Mouse (Mus musculus) kidney, postnatal 0 days (tissue): ENCODE measurements around the gene Apeh. TPM values are rescaled to one million over a fixed set of nuclear protein-coding genes. Genes with fewer than 3 reads are reported as not detected.
A peak's percentile ranks its signal among the peaks of the same experiment; 100 is the strongest.

Experiments
- ATAC-seq: fragments of 200-750 bp; cut with Nextera tagmentation; replicated peaks from 2 replicates; pipeline ENCODE4 v1.8.0; 2017; ENCODE audit warnings: low read depth, moderate number of reproducible peaks, moderate TSS enrichment, moderate library complexity; ENCODE audit not compliant: low FRiP score
- DNase-seq: peaks from one replicate; pipeline ENCODE4 v3.0.0-alpha.2; 2016; ENCODE audit warnings: low spot score
- H3K27ac ChIP-seq: fragments of 300-500 bp; sonication (generic); 2 replicates; pipeline ENCODE4 v1.5.1; 2014; ENCODE audit warnings: mild to moderate bottlenecking
- H3K27me3 ChIP-seq: fragments of 300-500 bp; sonication (generic); 2 replicates; pipeline ENCODE4 v1.6.1; 2014; ENCODE audit warnings: low read length, mixed read lengths; ENCODE audit not compliant: insufficient read depth
- H3K36me3 ChIP-seq: fragments of 300-500 bp; sonication (generic); 2 replicates; pipeline ENCODE4 v1.6.1; 2014; ENCODE audit warnings: low read length, mixed read lengths; ENCODE audit not compliant: insufficient read depth
- H3K4me1 ChIP-seq: fragments of 300-500 bp; sonication (generic); replicated peaks from 2 replicates; pipeline ENCODE4 v1.6.1; 2014; ENCODE audit warnings: antibody characterized with exemption, low read length, mixed read lengths; ENCODE audit not compliant: insufficient read depth
- H3K4me2 ChIP-seq: fragments of 300-500 bp; sonication (generic); 2 replicates; pipeline ENCODE4 v1.6.1; 2014; ENCODE audit warnings: mild to moderate bottlenecking, low read length, moderate library complexity, mixed read lengths
- H3K4me3 ChIP-seq: fragments of 300-500 bp; sonication (generic); replicated peaks from 2 replicates; pipeline ENCODE4 v1.5.1; 2014; ENCODE audit warnings: low read depth, low read length
- H3K9ac ChIP-seq: fragments of 300-500 bp; sonication (generic); 2 replicates; pipeline ENCODE4 v1.6.1; 2014; ENCODE audit warnings: low read depth, low read length
- H3K9me3 ChIP-seq: fragments of 300-500 bp; sonication (generic); replicated peaks from 2 replicates; pipeline ENCODE4 v1.6.1; 2016; ENCODE audit warnings: low read length, inconsistent platforms, mixed read lengths
- CTCF ChIP-seq: IDR thresholded peaks from 2 replicates; pipeline ENCODE4 v1.5.1; 2016; ENCODE audit warnings: antibody characterized with exemption, low read depth, mild to moderate bottlenecking, moderate library complexity
- WGBS: fragments of 180-500 bp; shearing (Covaris S2); extraction: QIAGEN DNeasy Blood & Tissue Kit; methylation state at CpG from one replicate; pipeline ENCODE4 v1.1.7; 2014; 5-methylcytosine and 5-hydroxymethylcytosine counted together
- polyA plus RNA-seq: library from polyadenylated mRNA; unstranded; fragments of >200 nt; fragmentation: Nextera tagmentation; extraction: Ambion mirVana; gene quantifications from 2 replicates; pipeline ENCODE4 v1.2.1, GENCODE M21; 2015

Gene Apeh
- polyA plus RNA-seq, 1 experiment from 2014 or later: 62.6 TPM

DNA sequence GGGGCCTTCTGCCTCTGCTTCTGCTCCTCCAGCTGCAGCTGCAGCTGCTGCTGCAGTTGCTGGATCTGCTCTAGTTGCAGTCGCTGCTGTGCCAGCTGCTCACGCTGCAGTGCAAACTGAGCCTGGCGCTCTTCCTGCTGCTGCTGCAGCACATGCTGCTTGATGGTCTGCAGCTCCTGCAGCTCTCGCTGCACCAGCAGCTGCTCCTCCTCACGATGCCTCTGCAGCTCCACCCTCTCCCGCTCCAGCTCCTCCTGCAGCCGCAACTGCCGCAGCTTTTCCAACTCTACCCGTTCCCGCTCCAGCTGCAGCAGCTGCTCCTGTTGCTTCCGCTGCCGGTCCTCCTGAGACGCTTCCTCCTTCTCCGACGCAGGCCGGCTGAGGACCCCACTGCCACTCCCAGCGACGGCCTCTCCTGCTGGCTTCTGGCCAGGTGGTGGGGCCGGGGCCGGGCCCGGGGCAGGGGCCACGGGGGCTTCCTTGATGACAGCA is 16.7 kb upstream of the Apeh start:
- H3K27ac ChIP-seq: no peak overlapping the region
- H3K9ac ChIP-seq: peak overlapping the region; percentile 37; the same call in 1 of the 2 replicates
- peak overlapping the region; percentile 63 for H3K4me2 ChIP-seq
- no peaks in the 10 kb centered on the region for H3K9me3 ChIP-seq
- 4% methylated on average over 22 of the region's 22 CpGs for WGBS
- peak overlapping the region; percentile 26 for H3K4me3 ChIP-seq
- no peaks in the 10 kb centered on the region; the same call in 1 of the 2 replicates for H3K27me3 ChIP-seq
- ATAC-seq: no peak
- peak; percentile 62 for DNase-seq
- no peak for TF ChIP-seq CTCF
- peaks cover 9% of the 10 kb centered on the region for H3K4me1 ChIP-seq
- H3K36me3 ChIP-seq: no peaks in the 10 kb centered on the region

DNA sequence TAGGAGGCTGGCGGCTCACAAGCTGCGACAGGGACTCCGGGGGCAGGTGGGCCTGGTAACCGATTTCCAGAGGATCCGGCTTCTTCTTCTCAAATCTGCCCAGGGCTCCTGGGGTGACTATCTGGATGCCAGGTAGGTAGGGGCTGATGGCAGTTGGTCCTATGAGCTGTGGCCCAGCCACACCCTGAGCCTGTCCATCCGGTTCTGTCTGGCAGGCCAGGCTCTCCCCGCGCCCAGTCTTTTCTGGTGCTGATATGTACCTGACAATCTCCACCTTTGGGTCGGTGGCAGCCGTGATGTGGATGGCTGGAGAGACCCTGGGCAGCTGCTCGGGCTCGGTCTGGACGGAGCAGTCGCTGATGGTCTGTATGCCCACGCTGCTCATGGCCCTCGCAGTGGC is 15.8 kb upstream of the Apeh start:
- Histone ChIP-seq H3K27me3 (no peaks in the 10 kb centered on the region; the same call in 1 of the 2 replicates), H3K9ac (no peak overlapping the region), H3K27ac (no peak overlapping the region), H3K4me3 (no peak overlapping the region), H3K4me1 (peaks cover 9% of the 10 kb centered on the region), H3K36me3 (no peaks in the 10 kb centered on the region), H3K9me3 (no peaks in the 10 kb centered on the region), H3K4me2 (no peak overlapping the region)
- 79% methylated on average over 16 of the region's 16 CpGs for WGBS
- DNase-seq: no peak
- no peak for TF ChIP-seq CTCF
- no peak for ATAC-seq

DNA sequence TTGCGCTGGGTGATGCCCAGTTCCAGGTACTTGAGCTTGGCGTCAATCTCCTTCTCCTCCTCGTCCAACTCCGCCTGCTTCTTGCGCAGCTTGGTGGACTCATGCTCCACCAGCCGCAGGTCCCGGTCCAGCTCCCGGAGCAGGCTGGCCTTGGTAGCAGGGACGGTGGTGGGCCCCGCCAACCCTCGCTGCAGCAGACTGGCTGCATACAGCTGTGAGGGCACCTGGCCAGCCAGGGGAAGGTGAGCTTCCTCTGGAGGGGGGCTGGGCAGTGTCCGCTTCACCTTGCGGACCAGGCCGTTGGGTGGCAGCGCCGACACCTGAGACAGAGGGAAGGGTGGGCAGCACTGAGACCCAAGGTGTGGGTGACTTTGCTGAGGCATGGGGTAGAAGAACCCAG is 13.5 kb upstream of the Apeh start:
- Histone ChIP-seq H3K36me3 (no peaks in the 10 kb centered on the region), H3K9me3 (no peaks in the 10 kb centered on the region), H3K9ac (no peak overlapping the region), H3K4me2 (no peak overlapping the region), H3K27me3 (no peaks in the 10 kb centered on the region), H3K4me3 (no peak overlapping the region), H3K27ac (no peak overlapping the region), H3K4me1 (peaks cover 15% of the 10 kb centered on the region)
- DNase-seq (no peak), ATAC-seq (no peak)
- 86% methylated on average over 16 of the region's 16 CpGs for WGBS
- no peak for TF ChIP-seq CTCF

DNA sequence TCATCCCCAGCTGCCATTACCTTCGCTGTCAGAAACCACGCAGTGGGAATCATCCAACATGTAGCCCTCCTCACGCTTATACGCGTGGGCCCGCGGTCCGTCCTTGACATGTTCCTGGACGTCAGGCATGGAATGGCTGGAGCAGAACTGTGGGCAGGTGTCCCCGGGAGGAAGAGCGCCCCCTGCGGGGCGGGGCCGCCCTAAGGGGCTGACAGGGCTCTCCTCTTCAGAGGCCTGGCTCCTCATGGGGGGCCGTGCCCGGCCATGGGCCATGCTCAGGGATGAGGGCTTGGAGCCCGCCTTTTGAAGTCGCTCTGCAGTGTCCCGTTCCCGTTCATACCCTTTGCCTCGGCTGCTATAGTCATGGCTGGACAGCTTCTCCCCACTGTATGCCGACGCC is 11.7 kb upstream of the Apeh start:
- no peaks in the 10 kb centered on the region for H3K9me3 ChIP-seq
- no peak overlapping the region for H3K4me2 ChIP-seq
- H3K36me3 ChIP-seq: no peaks in the 10 kb centered on the region
- 0 out of 2 replicates have a peak overlapping the region, but pooled peaks have one; percentile 8 for H3K27ac ChIP-seq
- no peaks in the 10 kb centered on the region for H3K27me3 ChIP-seq
- DNase-seq (no peak), ATAC-seq (no peak)
- no peak for TF ChIP-seq CTCF
- H3K9ac ChIP-seq: no peak overlapping the region
- 88% methylated on average over 23 of the region's 23 CpGs for WGBS
- peaks cover 11% of the 10 kb centered on the region for H3K4me1 ChIP-seq
- no peak overlapping the region for H3K4me3 ChIP-seq

DNA sequence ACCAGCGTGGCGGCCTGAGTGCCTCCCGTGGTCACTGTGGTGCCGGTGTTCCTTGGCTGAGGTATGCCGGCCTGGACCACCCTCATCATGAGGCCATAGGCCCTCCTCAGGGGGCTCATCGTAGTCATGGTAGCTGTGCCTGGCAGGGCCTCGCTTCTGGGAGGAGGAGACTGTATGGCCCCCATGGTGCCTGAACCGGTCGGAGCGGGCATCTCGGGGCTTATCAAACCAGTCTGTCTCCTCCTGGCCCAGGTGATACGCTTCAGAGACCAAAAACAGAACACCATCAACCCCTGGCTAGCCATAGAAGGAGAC is 11.1 kb upstream of the Apeh start:
- H3K4me3 ChIP-seq: no peak overlapping the region
- 77% methylated on average over 12 of the region's 12 CpGs for WGBS
- DNase-seq: no peak
- H3K4me1 ChIP-seq: peaks cover 6% of the 10 kb centered on the region
- no peaks in the 10 kb centered on the region for H3K27me3 ChIP-seq
- no peaks in the 10 kb centered on the region for H3K36me3 ChIP-seq
- no peak overlapping the region for H3K4me2 ChIP-seq
- H3K9me3 ChIP-seq: no peaks in the 10 kb centered on the region
- H3K9ac ChIP-seq: no peak overlapping the region
- ATAC-seq: no peak
- H3K27ac ChIP-seq: peak overlapping the region; percentile 8; the same call in 1 of the 2 replicates
- TF ChIP-seq CTCF: no peak

DNA sequence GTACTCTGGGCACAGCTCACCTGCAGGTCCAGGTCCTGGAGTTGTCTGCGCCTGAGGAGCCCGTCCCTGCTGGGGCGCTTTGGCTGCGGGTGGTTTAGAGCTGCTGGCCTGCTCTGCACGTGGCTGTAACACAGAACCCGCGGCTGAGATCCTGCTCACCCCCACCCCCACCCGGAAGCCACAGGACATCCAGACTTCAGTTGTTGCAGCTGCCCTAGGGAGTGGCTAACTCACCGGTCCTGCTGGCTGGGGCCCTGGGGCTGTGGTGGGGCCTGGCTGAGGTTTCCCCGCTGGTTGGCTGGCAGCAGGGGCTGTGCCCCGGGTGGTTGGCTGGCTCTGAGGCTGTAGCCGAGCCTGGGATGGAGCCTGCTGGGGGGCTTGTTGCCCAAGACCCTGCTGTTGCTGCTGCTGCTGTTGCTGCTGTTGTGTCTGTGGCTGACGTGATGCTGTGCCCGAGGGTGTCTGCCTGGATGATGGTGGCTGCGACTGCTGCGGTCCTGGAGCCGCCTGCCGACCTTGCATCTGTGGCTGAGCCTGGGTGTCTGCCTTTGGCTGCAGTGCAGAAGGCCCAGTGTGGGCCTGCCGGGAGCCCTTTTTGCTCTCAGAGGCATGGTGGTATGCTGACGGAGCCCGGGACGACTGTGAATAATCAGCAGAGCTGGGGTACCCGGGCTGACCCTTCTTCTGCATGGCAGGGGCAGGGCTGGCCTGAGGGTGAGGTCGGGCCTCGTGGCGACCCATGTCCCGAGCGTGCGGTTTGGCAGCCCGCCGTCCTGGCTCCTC is 10.6 kb upstream of the Apeh start:
- WGBS: 43% methylated on average over 31 of the region's 31 CpGs

More for the DNA sequence above, 10.6 kb upstream of the Apeh start:
- no peak for TF ChIP-seq CTCF
- Histone ChIP-seq H3K4me2 (0 out of 2 replicates have a peak overlapping the region, but pooled peaks have one; percentile 10), H3K9ac (0 out of 2 replicates have a peak overlapping the region, but pooled peaks have one; percentile 23), H3K36me3 (no peaks in the 10 kb centered on the region), H3K27ac (no peak overlapping the region), H3K4me1 (peaks cover 6% of the 10 kb centered on the region), H3K4me3 (no peak overlapping the region), H3K27me3 (no peaks in the 10 kb centered on the region), H3K9me3 (no peaks in the 10 kb centered on the region)
- ATAC-seq (peak; percentile 50; the same call in 1 of the 2 replicates), DNase-seq (no peak)
